Mouse (Mus musculus) liver, embryonic 14.5 days (tissue): Measurements from ENCODE around the gene Agap1. TPM values are rescaled to one million over a fixed set of nuclear protein-coding genes. Genes with fewer than 3 reads are reported as not detected.
A peak's percentile ranks its signal among the peaks of the same experiment; 100 is the strongest.

ENCODE experiments used
- ATAC-seq: fragments of 200-750 bp; cut with Nextera tagmentation; 2 replicates; pipeline ENCODE4 v1.8.0; 2017; ENCODE audit warnings: moderate number of reproducible peaks, mild to moderate bottlenecking, moderate library complexity; ENCODE audit not compliant: insufficient read depth
- DNase-seq, 3 experiments: peaks; one replicate each; pipeline ENCODE4 v3.0.0-alpha.2; 2012 to 2013; ENCODE audit warnings: low read depth in 3 of 3, low spot score in 3 of 3
- H3K27ac ChIP-seq: fragments of 300-500 bp; sonication (generic); 2 replicates; pipeline ENCODE4 v1.5.1; 2014; ENCODE audit warnings: moderate library complexity, mild to moderate bottlenecking, control low read depth, inconsistent platforms
- H3K27me3 ChIP-seq: fragments of 300-500 bp; sonication (generic); 2 replicates; pipeline ENCODE4 v1.6.1; 2014; ENCODE audit warnings: mild to moderate bottlenecking, low read length, moderate library complexity; ENCODE audit not compliant: control insufficient read depth, insufficient read depth
- H3K36me3 ChIP-seq: fragments of 300-500 bp; sonication (generic); replicated peaks from 2 replicates; pipeline ENCODE4 v1.6.1; 2014; ENCODE audit warnings: low read depth; ENCODE audit not compliant: control insufficient read depth, insufficient read depth
- H3K4me1 ChIP-seq, 2 experiments: fragments of 200-500 bp in 1 of 2; fragments of 300-500 bp in 1 of 2; sonication (generic) in 1 of 2; replicated peaks; 2 replicates each; pipeline ENCODE4 v1.6.1; 2012 to 2014; ENCODE audit warnings: antibody characterized with exemption in 1 of 2, inconsistent platforms in 1 of 2, low read length in 1 of 2; ENCODE audit not compliant: control insufficient read depth in 2 of 2, insufficient read depth in 2 of 2
- H3K4me2 ChIP-seq: fragments of 300-500 bp; sonication (generic); 2 replicates; pipeline ENCODE4 v1.6.1; 2014; ENCODE audit warnings: low read depth, mild to moderate bottlenecking, control low read depth, moderate library complexity
- H3K4me3 ChIP-seq, 2 experiments: fragments of 200-500 bp in 1 of 2; fragments of 300-500 bp in 1 of 2; sonication (generic) in 1 of 2; 2 replicates each; pipeline ENCODE4 v1.5.1; 2012 to 2014; ENCODE audit warnings: low read depth in 2 of 2, low read length in 2 of 2, mild to moderate bottlenecking in 2 of 2, control low read depth in 1 of 2, inconsistent platforms in 1 of 2, moderate library complexity in 1 of 2; ENCODE audit not compliant: insufficient read depth in 1 of 2
- H3K9ac ChIP-seq: fragments of 300-500 bp; sonication (generic); replicated peaks from 2 replicates; pipeline ENCODE4 v1.6.1; 2014; ENCODE audit warnings: mild to moderate bottlenecking, control low read depth, moderate library complexity
- H3K9me3 ChIP-seq: fragments of 300-500 bp; sonication (generic); 2 replicates; pipeline ENCODE4 v1.6.1; 2016; ENCODE audit warnings: low read length, mixed read lengths; ENCODE audit not compliant: control insufficient read depth
- CTCF ChIP-seq: IDR thresholded peaks from 2 replicates; pipeline ENCODE4 v1.5.1; 2016; ENCODE audit warnings: antibody characterized with exemption, low read depth, control low read depth
- EP300 ChIP-seq: IDR thresholded peaks from 2 replicates; pipeline ENCODE4 v1.6.1; 2016; ENCODE audit warnings: antibody characterized with exemption, low read depth
- WGBS: fragments of 180-500 bp; shearing (Covaris S2); extraction: QIAGEN DNeasy Blood & Tissue Kit; methylation state at CpG from one replicate; pipeline ENCODE4 v1.1.7; 2014; ENCODE audit not compliant: insufficient replicate concordance; 5-methylcytosine and 5-hydroxymethylcytosine counted together
- polyA plus RNA-seq, 2 experiments: library from polyadenylated mRNA; depleted of rRNA in 1 of 2; stranded (reverse) in 1 of 2; unstranded in 1 of 2; fragments of >200 nt; fragmentation: Nextera tagmentation in 1 of 2; extraction: Ambion mirVana in 1 of 2; gene quantifications; 2 replicates each; pipeline versions ENCODE4 v1.2.1 to v1.2.3; 2012 to 2014

Agap1 gene
- polyA plus RNA-seq, 2 experiments: 1.1 TPM

DNA sequence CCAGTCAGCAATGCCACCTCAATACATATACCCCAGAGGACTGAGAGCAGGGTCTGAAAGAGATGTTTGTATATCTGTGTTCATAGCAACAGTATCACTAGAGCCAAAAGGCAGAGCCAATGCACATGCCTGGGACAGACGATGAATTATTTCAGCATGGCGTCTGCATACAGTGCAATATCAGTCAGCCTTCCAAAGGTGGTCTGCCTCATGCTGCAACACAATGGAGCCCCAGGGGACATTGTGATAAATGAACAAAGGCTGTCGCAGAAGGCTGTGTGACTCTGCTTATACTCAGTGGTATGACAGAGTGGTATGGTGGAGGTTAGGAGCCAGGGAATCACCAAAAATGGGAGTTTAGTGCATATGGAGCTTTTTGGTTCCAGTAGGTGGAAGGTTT, 10.6 kb upstream of the Agap1 start:
- DNase-seq (no peak), ATAC-seq (no peak)
- no peaks in the 10 kb centered on the region for H3K27me3 ChIP-seq
- no peak for TF ChIP-seq CTCF
- TF ChIP-seq EP300: no peak
- no peak overlapping the region for H3K9ac ChIP-seq
- H3K4me3 ChIP-seq: no peak overlapping the region
- no peaks in the 10 kb centered on the region for H3K4me1 ChIP-seq
- H3K36me3 ChIP-seq: no peaks in the 10 kb centered on the region
- WGBS: 69% methylated on average over 3 of the region's 3 CpGs
- no peak overlapping the region for H3K4me2 ChIP-seq
- no peaks in the 10 kb centered on the region for H3K9me3 ChIP-seq
- H3K27ac ChIP-seq: no peak overlapping the region

DNA sequence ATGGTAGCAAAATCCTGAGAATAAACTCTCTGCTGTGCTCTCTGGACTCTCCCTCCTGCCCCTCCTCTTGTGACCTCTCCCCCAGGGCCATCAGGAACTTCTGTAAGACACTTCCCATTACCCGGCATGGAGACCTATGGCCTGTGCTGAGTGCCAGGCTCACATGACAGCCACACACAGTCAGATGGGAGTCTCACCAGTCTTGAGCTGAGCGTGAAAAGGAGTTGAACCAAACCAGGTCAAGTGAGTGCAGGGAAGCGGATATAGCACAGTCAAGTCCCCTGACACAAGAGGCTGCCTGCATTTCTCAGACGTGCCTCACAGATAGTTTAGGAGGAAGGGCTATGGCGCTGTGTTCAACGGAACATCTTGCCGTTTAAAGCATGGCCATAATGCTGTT, 4.5 kb upstream of the Agap1 start:
- ATAC-seq: no peak
- Histone ChIP-seq H3K9me3 (no peaks in the 10 kb centered on the region), H3K27me3 (peaks cover 22% of the 10 kb centered on the region), H3K36me3 (no peaks in the 10 kb centered on the region), H3K9ac (no peak overlapping the region), H3K27ac (no peak overlapping the region), H3K4me2 (no peak overlapping the region), H3K4me3 (no peak overlapping the region), H3K4me1 (no peaks in the 10 kb centered on the region)
- TF ChIP-seq EP300: no peak
- no peak for TF ChIP-seq CTCF
- no peak for DNase-seq
- WGBS: 60% methylated on average over 7 of the region's 7 CpGs

GRCm38 (mm10) chr1:89452138-89452537, 2.5 kb upstream of the Agap1 start:
- DNase-seq (no peak), ATAC-seq (no peak)
- Histone ChIP-seq H3K4me3 (no peak overlapping the region), H3K9me3 (no peaks in the 10 kb centered on the region), H3K4me1 (no peaks in the 10 kb centered on the region), H3K9ac (no peak overlapping the region), H3K36me3 (no peaks in the 10 kb centered on the region), H3K27me3 (peaks cover 33% of the 10 kb centered on the region), H3K4me2 (no peak overlapping the region), H3K27ac (no peak overlapping the region)
- WGBS: 62% methylated on average over 8 of the region's 8 CpGs
- no peak for TF ChIP-seq EP300
- TF ChIP-seq CTCF: no peak

GRCm38 (mm10) chr1:89453666-89454065, 940 bp upstream of the Agap1 start:
- WGBS: 37% methylated on average over 6 of the region's 6 CpGs
- Histone ChIP-seq H3K27me3 (peaks cover 33% of the 10 kb centered on the region), H3K4me1 (no peaks in the 10 kb centered on the region; a peak in 1 of 4 replicates), H3K27ac (no peak overlapping the region), H3K36me3 (no peaks in the 10 kb centered on the region), H3K4me2 (peak overlapping the region; percentile 69), H3K9ac (no peak overlapping the region), H3K9me3 (no peaks in the 10 kb centered on the region; the same call in 1 of the 2 replicates), H3K4me3 (peak overlapping the region in 1 of 2 experiments; percentile 63; a peak in 1 of 4 replicates)
- no peak for DNase-seq
- no peak for ATAC-seq
- TF ChIP-seq EP300 (no peak), CTCF (no peak)

GRCm38 (mm10) chr1:89455421-89456091, 950 bp downstream of the Agap1 start:
- DNase-seq: no peak
- ATAC-seq: no peak
- peak overlapping the region; percentile 63 to 66 for H3K4me3 ChIP-seq
- peaks cover 33% of the 10 kb centered on the region for H3K27me3 ChIP-seq
- 2% methylated on average over 51 of the region's 51 CpGs for WGBS
- H3K9ac ChIP-seq: peak overlapping the region; percentile 27
- no peaks in the 10 kb centered on the region; a peak in 1 of 4 replicates for H3K4me1 ChIP-seq
- H3K36me3 ChIP-seq: no peaks in the 10 kb centered on the region
- H3K9me3 ChIP-seq: no peaks in the 10 kb centered on the region; the same call in 1 of the 2 replicates
- H3K27ac ChIP-seq: no peak overlapping the region
- H3K4me2 ChIP-seq: peak overlapping the region; percentile 69
- TF ChIP-seq CTCF: no peak
- TF ChIP-seq EP300: no peak
